Mouse (Mus musculus): ENCODE measurements at regions not wholly inside any gene's neighbourhood (a gene's known extent, or its start where the extent isn't known, plus 50 kb on each side); places are given as distances from the start of the nearest gene placed in this dataset.
A peak's percentile ranks its signal among the peaks of the same experiment; 100 is the strongest.

- DNase-seq (ENCODE audit: extremely low read depth, insufficient read length, low spot score): no peak
These were observed 2630.6 kb upstream of the Gm7489 start for GRCm38 (mm10) chr15:51254143-51254542.

GRCm38 (mm10) chr15:51255203-51255615 lies 2629.5 kb upstream of the Gm7489 start:
- no peak for DNase-seq (ENCODE audit: extremely low read depth, insufficient read length, low spot score)

GRCm38 (mm10) chr15:51256681-51257080 lies 2628.0 kb upstream of the Gm7489 start:
- no peak for DNase-seq (ENCODE audit: extremely low read depth, insufficient read length, low spot score)

- DNase-seq (ENCODE audit: extremely low read depth, insufficient read length, low spot score): no peak
These were observed 2620.0 kb upstream of the Gm7489 start for GRCm38 (mm10) chr15:51264599-51265163.

- no peak for DNase-seq (ENCODE audit: extremely low read depth, insufficient read length, low spot score)
These were observed 2618.7 kb upstream of the Gm7489 start for GRCm38 (mm10) chr15:51265971-51266370.

DNA sequence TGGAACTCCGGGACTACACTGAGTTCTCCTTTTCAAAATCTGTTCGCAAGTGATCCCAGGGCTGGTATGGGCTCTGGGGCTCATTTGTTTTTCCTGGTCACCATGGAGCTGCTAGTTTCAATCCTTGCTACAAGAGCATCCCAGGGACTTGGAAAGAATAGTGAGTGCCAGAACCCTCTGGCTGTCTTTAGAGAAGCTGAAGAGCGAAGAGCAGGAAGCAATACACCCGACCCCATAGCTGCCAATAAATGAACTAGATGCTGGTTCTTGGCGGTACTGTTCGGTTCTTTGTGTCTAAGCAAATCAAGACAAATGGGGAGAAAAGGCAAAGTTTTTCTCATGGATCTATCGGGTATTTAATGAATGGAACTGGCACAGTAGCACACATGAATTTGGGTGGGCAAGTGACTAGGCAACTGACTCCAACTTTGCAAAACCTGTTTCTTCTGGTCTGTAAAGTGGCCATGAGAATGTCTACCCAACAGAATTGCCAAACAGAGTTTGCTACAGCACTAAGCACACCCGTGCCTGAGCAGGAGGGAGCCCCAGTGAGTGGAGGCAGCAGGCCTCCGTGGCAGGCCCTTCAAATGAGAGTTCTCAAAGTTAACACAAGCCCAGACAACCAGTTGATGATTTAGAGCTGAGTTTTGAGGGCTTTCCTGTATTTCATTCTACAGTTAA lies 2612.9 kb upstream of the Gm7489 start:
- no peak for DNase-seq (ENCODE audit: extremely low read depth, insufficient read length, low spot score)

DNA sequence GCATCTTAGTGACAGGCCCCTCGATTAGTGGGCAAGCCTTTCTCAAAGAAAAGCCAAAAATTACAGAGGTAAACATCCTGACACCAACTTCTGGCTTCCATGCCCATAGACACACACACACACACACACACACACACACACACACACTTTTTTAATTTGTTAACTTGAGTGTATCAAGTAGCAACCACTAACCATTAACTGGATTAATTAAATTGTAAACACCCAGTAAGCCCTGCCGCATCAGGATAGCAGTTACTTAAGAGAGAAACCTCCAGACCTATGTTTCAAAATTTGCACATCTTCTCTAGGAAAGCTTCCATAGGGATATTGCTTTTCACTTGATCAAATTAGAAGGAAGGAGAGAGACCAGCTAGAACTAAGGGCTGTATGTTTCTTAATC lies 2599.4 kb upstream of the Gm7489 start:
- DNase-seq (ENCODE audit: extremely low read depth, insufficient read length, low spot score): no peak

- no peak for DNase-seq (ENCODE audit: extremely low read depth, insufficient read length, low spot score)
These were observed 2598.4 kb upstream of the Gm7489 start for GRCm38 (mm10) chr15:51286352-51286751.

DNA sequence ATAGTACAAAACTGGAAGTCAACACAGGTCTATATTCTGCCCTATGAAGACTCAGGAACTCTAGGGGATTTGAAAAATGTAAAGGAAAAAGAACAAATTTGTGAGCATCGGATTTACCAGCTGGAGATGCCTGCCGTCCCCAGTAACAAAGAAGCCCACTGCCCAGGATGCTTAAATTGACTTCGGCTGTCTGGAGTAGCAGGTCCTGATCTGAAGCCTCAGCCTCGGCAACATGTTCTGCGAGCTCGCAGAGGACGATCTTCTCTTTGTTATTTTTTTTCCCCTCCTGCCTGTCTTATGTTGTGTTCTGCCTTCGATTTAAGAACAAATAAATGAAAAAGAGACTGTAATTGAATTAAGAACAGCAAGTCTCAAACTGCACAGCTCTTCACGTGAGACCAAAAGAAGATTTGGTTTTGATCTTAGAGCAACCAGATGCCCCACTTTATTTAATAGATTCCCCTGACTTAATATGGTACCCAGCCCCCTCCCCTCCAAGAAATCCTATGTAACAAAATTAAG lies 2595.7 kb upstream of the Gm7489 start:
- no peak for DNase-seq (ENCODE audit: extremely low read depth, insufficient read length, low spot score)

DNA sequence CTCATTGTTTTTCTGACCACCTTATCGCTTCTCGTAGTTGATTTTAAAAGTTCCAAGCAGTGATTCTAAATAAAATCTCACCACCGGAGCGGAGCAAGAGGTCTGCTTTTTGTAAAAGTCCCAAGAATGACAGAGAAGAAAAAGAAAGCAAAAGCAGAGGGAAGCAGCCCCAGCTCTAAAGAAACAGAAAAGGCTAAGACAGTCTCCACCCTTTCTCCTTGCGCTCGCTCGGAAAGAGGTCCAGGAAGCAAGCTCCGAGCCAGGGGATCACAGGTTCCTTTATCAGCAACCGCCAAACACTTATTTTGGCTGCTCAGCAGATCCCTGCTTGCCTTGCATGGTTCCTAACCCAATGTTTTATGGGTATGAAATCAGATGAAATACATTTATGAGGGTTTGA lies 2594.8 kb upstream of the Gm7489 start:
- no peak for DNase-seq (ENCODE audit: extremely low read depth, insufficient read length, low spot score)

GRCm38 (mm10) chr15:51291183-51291582 lies 2593.5 kb upstream of the Gm7489 start:
- DNase-seq (ENCODE audit: extremely low read depth, insufficient read length, low spot score): no peak

DNA sequence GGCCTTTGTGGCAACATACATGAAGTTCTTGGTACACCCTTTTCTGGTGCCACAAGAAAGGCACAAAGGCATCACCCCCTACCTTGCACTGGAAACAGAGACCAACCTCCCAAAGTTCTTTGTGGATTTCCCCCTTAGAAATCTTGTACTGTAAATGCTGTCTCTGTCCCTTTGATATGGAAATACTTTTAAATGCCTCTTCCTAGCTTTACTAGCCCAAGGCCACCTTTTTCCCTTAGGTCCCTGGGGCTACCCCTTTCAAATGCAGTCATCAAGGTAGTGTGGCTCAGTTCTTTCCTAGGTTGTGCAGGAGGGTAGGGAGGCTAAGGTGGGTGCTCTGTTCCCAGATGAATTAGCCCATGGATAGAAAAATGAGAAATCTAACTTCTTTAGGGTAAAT lies 2587.9 kb upstream of the Gm7489 start:
- no peak for DNase-seq (ENCODE audit: extremely low read depth, insufficient read length, low spot score)

DNA sequence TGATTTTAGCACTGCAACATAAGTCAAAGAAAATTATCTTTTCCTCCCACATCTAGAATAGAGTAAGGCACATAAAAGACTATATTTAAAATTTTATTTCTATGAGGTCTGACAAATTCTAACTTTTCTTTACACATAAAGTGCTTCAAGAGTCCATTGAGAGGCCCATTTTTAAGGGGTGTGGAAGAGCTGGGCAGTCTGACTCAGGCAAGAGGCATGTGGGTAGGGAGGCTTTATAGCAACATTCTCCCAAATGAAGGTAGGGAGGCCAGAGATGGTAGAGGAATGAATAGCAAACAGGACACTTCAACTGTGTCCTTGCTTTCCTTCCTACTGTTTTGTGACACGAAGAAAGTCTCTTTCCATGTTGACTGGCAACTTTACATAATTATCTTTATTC lies 2566.6 kb upstream of the Gm7489 start:
- peak; percentile 3 for DNase-seq (ENCODE audit: extremely low read depth, insufficient read length, low spot score)

- no peak for DNase-seq (ENCODE audit: extremely low read depth, insufficient read length, low spot score)
These were observed 2565.9 kb upstream of the Gm7489 start for GRCm38 (mm10) chr15:51318760-51319159.

- DNase-seq (ENCODE audit: extremely low read depth, insufficient read length, low spot score): peak; percentile 57
These were observed 2564.3 kb upstream of the Gm7489 start for GRCm38 (mm10) chr15:51320366-51320894.

GRCm38 (mm10) chr15:51323284-51323683 lies 2561.4 kb upstream of the Gm7489 start:
- DNase-seq (ENCODE audit: extremely low read depth, insufficient read length, low spot score): no peak

DNA sequence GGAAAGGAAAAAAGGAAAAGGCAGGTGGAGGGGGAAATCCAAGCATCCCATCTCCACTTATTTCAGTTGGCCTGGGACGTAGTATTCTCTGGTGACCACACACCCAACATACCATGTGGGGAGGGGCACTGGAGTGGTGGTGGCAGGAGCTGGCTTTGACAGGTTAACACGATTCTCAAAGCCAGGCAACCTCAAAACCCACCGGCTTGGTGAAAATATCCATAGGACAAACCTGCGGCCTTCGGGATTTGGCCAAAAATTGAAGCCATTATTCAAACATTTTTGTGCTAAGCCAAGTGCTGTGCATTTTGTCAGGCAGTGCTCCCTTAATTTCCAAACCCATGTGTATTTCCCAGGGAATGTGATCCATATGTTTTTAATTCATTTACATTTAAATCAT lies 2560.5 kb upstream of the Gm7489 start:
- DNase-seq (ENCODE audit: extremely low read depth, insufficient read length, low spot score): no peak

- no peak for DNase-seq (ENCODE audit: extremely low read depth, insufficient read length, low spot score)
These were observed 2557.0 kb upstream of the Gm7489 start for GRCm38 (mm10) chr15:51327702-51328101.

- no peak for DNase-seq (ENCODE audit: extremely low read depth, insufficient read length, low spot score)
These were observed 2548.3 kb upstream of the Gm7489 start for GRCm38 (mm10) chr15:51336441-51336840.

DNA sequence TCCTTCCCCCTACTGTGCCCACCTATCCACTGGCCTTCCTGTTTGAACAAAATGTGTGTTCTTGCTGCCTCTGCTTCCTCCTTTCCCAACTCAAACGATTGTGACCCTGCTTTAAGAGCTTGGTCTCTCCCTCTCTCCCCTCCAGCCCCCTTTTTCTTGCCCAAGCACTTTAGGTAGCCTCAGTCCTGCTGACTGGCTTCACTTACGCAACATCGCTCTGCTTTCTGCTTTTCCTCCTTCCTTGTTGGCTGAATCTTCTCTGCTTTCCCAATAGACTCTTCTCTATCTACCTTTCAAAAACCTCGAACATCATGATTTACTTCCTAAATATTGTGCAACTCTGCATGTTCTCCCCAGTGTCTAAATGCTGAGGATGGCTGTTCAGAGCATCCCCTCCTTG lies 2538.4 kb upstream of the Gm7489 start:
- no peak for DNase-seq (ENCODE audit: extremely low read depth, insufficient read length, low spot score)

DNA sequence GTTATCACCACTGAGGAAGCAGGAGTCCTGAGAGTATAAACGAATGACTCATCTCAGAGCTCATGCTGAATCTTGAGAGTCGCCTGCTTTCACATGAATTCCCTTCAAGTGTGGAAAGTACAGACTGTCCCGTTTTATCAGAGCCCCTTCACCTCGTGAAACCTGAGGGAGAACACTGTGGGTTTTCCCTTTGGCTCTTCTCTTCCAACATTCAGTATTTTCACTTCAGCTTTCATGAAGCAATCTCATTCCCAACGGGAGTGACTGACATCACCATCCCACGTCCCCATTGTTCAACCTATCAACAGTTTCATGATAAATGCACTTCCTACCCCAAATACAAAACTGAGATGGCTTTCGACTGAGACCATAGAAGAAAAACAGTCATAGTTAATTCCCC lies 2521.3 kb upstream of the Gm7489 start:
- no peak for DNase-seq (ENCODE audit: extremely low read depth, insufficient read length, low spot score)

DNA sequence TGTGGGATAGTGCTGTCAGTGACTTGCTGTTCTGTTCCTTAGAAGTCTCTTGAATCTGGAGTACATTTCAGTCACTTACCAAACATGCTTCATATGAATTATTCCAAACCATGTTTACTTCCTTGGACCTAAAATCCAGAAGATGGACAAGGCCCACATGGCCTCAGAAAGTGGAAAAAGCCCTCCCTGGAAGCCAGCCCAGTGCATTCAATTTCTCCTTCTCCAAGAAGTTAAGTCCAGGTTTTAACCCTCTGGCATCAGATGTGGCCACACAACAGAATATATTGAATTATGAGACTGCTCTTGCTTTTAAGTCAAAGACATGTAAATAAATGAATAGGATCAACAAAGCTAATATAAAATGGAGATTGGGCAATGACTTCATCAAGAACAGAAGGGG lies 2513.5 kb upstream of the Gm7489 start:
- DNase-seq (ENCODE audit: extremely low read depth, insufficient read length, low spot score): no peak

Data from 3134 (cell line).